In the genomic region with DNA sequence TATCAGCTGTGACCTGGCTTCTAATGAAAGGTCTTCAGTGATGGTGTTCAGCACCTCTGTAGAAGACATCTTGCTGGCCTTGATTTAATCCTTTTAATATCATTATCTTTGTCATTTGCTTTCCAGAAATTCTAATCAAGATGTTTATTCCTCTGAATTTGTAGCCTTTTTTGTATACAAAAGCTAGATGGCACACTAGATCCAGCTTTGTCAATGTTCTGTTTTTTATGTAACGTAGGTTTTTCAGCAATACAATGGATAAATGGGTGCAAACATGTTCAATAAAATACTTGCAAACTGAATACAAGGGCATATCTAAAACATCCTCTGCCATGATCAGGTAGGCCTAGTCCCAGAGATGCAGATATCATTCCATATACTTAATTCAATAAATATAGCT, we compare ENCODE assay signal across 20 mouse cellular contexts.
DNase-seq lines count a peak whose midpoint lies in the region; ATAC-seq and TF ChIP-seq lines count a peak whose summit lies in the region.
"Had no signal": no experiment of that assay in that cellular context is flagged by ENCODE, and none has a peak within 500 bp of the region (broad histone marks: within the 10 kb centered on the region; RNA-seq: fewer than 3 reads in every experiment).

No protein-coding gene starts in this region.

- H3K9ac ChIP-seq in intestine, postnatal 0 days (ENCODE audit: low read depth, low read length) = no peak overlapping the region
- H3K9ac ChIP-seq in intestine, embryonic 15.5 days = no peak overlapping the region
- no peak overlapping the region for H3K9ac ChIP-seq in MEL (ENCODE audit: control insufficient read depth, low read depth, low read length, poor library complexity, severe bottlenecking)
- H3K9ac ChIP-seq: forebrain, embryonic 12.5 days; limb, embryonic 12.5 days; liver, embryonic 14.5 days; neural tube, embryonic 15.5 days had no signal

- H3K4me3 ChIP-seq in intestine, postnatal 0 days (ENCODE audit: low read depth, low read length) = no peak overlapping the region
- H3K4me3 ChIP-seq in intestine, embryonic 15.5 days (replicated peaks) = no peak overlapping the region
- H3K4me3 ChIP-seq in MEL (ENCODE audit: control insufficient read depth in 1 of 2, insufficient read depth in 1 of 2, low read depth in 2 of 2, low read length in 2 of 2) = no peak overlapping the region
- no peak overlapping the region for H3K4me3 ChIP-seq in limb, embryonic 10.5 days
- H3K4me3 ChIP-seq: forebrain, embryonic 12.5 days; limb, embryonic 12.5 days; neural tube, embryonic 15.5 days had no signal

- WGBS in intestine, postnatal 0 days = 69% methylated on average over 1 of the region's 1 CpGs
- 84% methylated on average over 1 of the region's 1 CpGs for WGBS in intestine, embryonic 15.5 days
- WGBS in limb, embryonic 10.5 days = 86% methylated on average over 1 of the region's 1 CpGs

- no peaks in the 10 kb centered on the region for H3K4me1 ChIP-seq in intestine, postnatal 0 days (replicated peaks; ENCODE audit: control insufficient read depth, insufficient read depth, low read length)
- no peaks in the 10 kb centered on the region for H3K4me1 ChIP-seq in intestine, embryonic 15.5 days (replicated peaks)
- no peaks in the 10 kb centered on the region for H3K4me1 ChIP-seq in MEL (ENCODE audit: control insufficient read depth in 1 of 2, insufficient read depth in 2 of 2, low read length in 2 of 2)
- no peaks in the 10 kb centered on the region for H3K4me1 ChIP-seq in limb, embryonic 10.5 days
- H3K4me1 ChIP-seq: forebrain, embryonic 12.5 days; limb, embryonic 12.5 days; neural tube, embryonic 15.5 days had no signal

- no peak for TF ChIP-seq POLR2A in MEL (IDR thresholded peaks at IDR 0.05; ENCODE audit: control insufficient read depth in 1 of 2, insufficient read depth in 1 of 2, low read depth in 1 of 2, low read length in 2 of 2, poor library complexity in 1 of 2)

- TF ChIP-seq EP300 in MEL (IDR thresholded peaks at IDR 0.05; ENCODE audit: low read depth in 1 of 2, low read length in 2 of 2) = no peak

- no peak for ATAC-seq in intestine, postnatal 0 days
- no peak for ATAC-seq in intestine, embryonic 15.5 days
- ATAC-seq: activated CD4-positive, CD25-positive, alpha-beta regulatory T cell, adult 4 months; lung, postnatal 0 days had no signal

- 0 out of 2 replicates have a peak, but pooled peaks have one; percentile 10 for TF ChIP-seq CTCF in intestine, postnatal 0 days (IDR thresholded peaks at IDR 0.05; ENCODE audit: low read depth)
- TF ChIP-seq CTCF in MEL (IDR thresholded peaks at IDR 0.05 in 2 of 3, conservative IDR thresholded peaks at IDR 0.05 in 1 of 3; ENCODE audit: control insufficient read depth in 1 of 3, insufficient read depth in 1 of 3, low read depth in 2 of 3, low read length in 3 of 3, poor library complexity in 1 of 3, severe bottlenecking in 1 of 3) = no peak; a peak in 1 of 6 replicates

- no peaks in the 10 kb centered on the region for H3K27me3 ChIP-seq in intestine, postnatal 0 days (replicated peaks; ENCODE audit: control insufficient read depth, insufficient read depth, low read length)
- H3K27me3 ChIP-seq in intestine, embryonic 15.5 days (replicated peaks) = no peaks in the 10 kb centered on the region
- no peaks in the 10 kb centered on the region for H3K27me3 ChIP-seq in MEL (ENCODE audit: control insufficient read depth in 1 of 2, insufficient read depth in 2 of 2, low read length in 2 of 2)
- H3K27me3 ChIP-seq in limb, embryonic 10.5 days (ENCODE audit: low read depth, poor library complexity, severe bottlenecking) = no peaks in the 10 kb centered on the region
- H3K27me3 ChIP-seq: forebrain, embryonic 12.5 days; limb, embryonic 12.5 days; neural tube, embryonic 15.5 days had no signal

- no peaks in the 10 kb centered on the region for H3K9me3 ChIP-seq in intestine, postnatal 0 days (ENCODE audit: control insufficient read depth)
- no peaks in the 10 kb centered on the region for H3K9me3 ChIP-seq in intestine, embryonic 15.5 days
- no peaks in the 10 kb centered on the region for H3K9me3 ChIP-seq in MEL (replicated peaks; ENCODE audit: insufficient read depth, low read length)
- no peaks in the 10 kb centered on the region for H3K9me3 ChIP-seq in limb, embryonic 10.5 days (replicated peaks)
- H3K9me3 ChIP-seq: forebrain, embryonic 12.5 days; limb, embryonic 12.5 days; neural tube, embryonic 15.5 days had no signal

- no peaks in the 10 kb centered on the region for H3K79me2 ChIP-seq in MEL (ENCODE audit: control insufficient read depth, insufficient read depth, low read length, poor library complexity)

- TF ChIP-seq RAD21 in MEL (IDR thresholded peaks at IDR 0.05; ENCODE audit: low read depth, low read length) = peak; percentile 31

- H3K27ac ChIP-seq in intestine, postnatal 0 days (ENCODE audit: low read depth, low read length) = no peak overlapping the region
- H3K27ac ChIP-seq in intestine, embryonic 15.5 days = no peak overlapping the region
- no peak overlapping the region for H3K27ac ChIP-seq in MEL (ENCODE audit: control insufficient read depth, low read depth, low read length)
- H3K27ac ChIP-seq in limb, embryonic 10.5 days = no peak overlapping the region
- H3K27ac ChIP-seq: forebrain, embryonic 12.5 days; limb, embryonic 12.5 days; liver, embryonic 14.5 days; neural tube, embryonic 15.5 days had no signal

- no peak overlapping the region for H3K4me2 ChIP-seq in intestine, postnatal 0 days (replicated peaks; ENCODE audit: low read depth)
- H3K4me2 ChIP-seq in intestine, embryonic 15.5 days (replicated peaks) = no peak overlapping the region
- H3K4me2 ChIP-seq: forebrain, embryonic 12.5 days; limb, embryonic 12.5 days; neural tube, embryonic 15.5 days had no signal

- H3K36me3 ChIP-seq in intestine, postnatal 0 days (ENCODE audit: control insufficient read depth, insufficient read depth) = no peaks in the 10 kb centered on the region
- H3K36me3 ChIP-seq in intestine, embryonic 15.5 days = no peaks in the 10 kb centered on the region
- H3K36me3 ChIP-seq in MEL (ENCODE audit: control insufficient read depth in 1 of 2, insufficient read depth in 2 of 2, low read length in 2 of 2) = no peaks in the 10 kb centered on the region
- H3K36me3 ChIP-seq in limb, embryonic 10.5 days = no peaks in the 10 kb centered on the region
- H3K36me3 ChIP-seq: forebrain, embryonic 12.5 days; limb, embryonic 12.5 days; neural tube, embryonic 15.5 days had no signal

- intact Hi-C loops in left cerebral cortex, postnatal 25 days (cut with DNase I) = loop anchor here (2.0 to 5.0 kb wide), 2 partner anchors 192 to 305 kb away; no protein-coding TSS in a partner anchor

- peak; percentile 6 to 11 for DNase-seq in left cerebral cortex, postnatal 25 days (ENCODE audit: low spot score in 2 of 2)
- no peak for DNase-seq in left cerebral cortex, adult 9 months (ENCODE audit: low spot score in 2 of 2)
- no peak for DNase-seq in MEL (ENCODE audit: low read depth, low spot score)
- DNase-seq in naive thymus-derived CD4-positive, alpha-beta T cell, adult 2 months (ENCODE audit: low read depth) = peak; percentile 28
- DNase-seq in limb, embryonic 10.5 days (ENCODE audit: low spot score) = no peak
- no peak for DNase-seq in testis, postnatal 10 days (ENCODE audit: low spot score)
- DNase-seq: adrenal gland, postnatal 36 days; cerebellum, postnatal 14 days; heart, postnatal 4 days; kidney, postnatal 14 days; right cerebral cortex, postnatal 25 days; thymus, adult 18-20 months had no signal

TF ChIP-seq in MEL, 35 proteins besides CTCF, POLR2A, EP300 and RAD21:
- TF ChIP-seq MYC (IDR thresholded peaks at IDR 0.05; ENCODE audit: low read depth, low read length) (no peak), CHD1 (IDR thresholded peaks at IDR 0.05; ENCODE audit: low read depth, low read length) (no peak), GABPA (IDR thresholded peaks at IDR 0.05; ENCODE audit: low read depth, low read length) (no peak), ZC3H11A (IDR thresholded peaks at IDR 0.05; ENCODE audit: low read depth, low read length) (peak; percentile 11; the same call in 1 of the 2 replicates), MAFK (IDR thresholded peaks at IDR 0.05; ENCODE audit: borderline replicate concordance, low read depth, low read length) (no peak), ZNF384 (IDR thresholded peaks at IDR 0.05; ENCODE audit: low read depth, low read length) (no peak)

Comparison
In these comparisons a context has a peak if more than half of its experiments do, and no peak if none do; other contexts are left out.
1. DNase-seq: peak in left cerebral cortex, postnatal 25 days (2 of 2) and naive thymus-derived CD4-positive, alpha-beta T cell, adult 2 months (single experiment); none in left cerebral cortex, adult 9 months (0 of 2), MEL (single experiment), limb, embryonic 10.5 days (single experiment) and testis, postnatal 10 days (single experiment).